Mouse (Mus musculus): ENCODE measurements around the gene Kir3dl2.
"Not testable (repeated sequence)": the region's sequence is repeated elsewhere in the genome, so short reads cannot be mapped to it uniquely, and the experiment has no call there.

Gene Kir3dl2

GRCm38 (mm10) chrX:136543956-136544355 is at the start of gene Kir3dl2:
Gene Kir3dl2 (minus strand): TSS chrX:136544056.
- not testable (repeated sequence) for DNase-seq (ENCODE audit: low spot score in 2 of 2)

- no peak for DNase-seq (ENCODE audit: low spot score in 2 of 2)
These were observed 47.0 kb upstream of the Kir3dl2 start for GRCm38 (mm10) chrX:136590897-136591257.

GRCm38 (mm10) chrX:136590199-136590896 is 46.5 kb upstream of the Kir3dl2 start, which contains the start of gene Tceal3:
Gene Tceal3 (plus strand): TSS chrX:136590842.
- DNase-seq (ENCODE audit: low spot score in 2 of 2): no peak

- no peak for DNase-seq (ENCODE audit: low spot score in 2 of 2)
These were observed 40.8 kb upstream of the Kir3dl2 start for GRCm38 (mm10) chrX:136584617-136585016.

- DNase-seq (ENCODE audit: low spot score in 2 of 2): not testable (repeated sequence)
These were observed 25.2 kb upstream of the Kir3dl2 start for GRCm38 (mm10) chrX:136569094-136569493.

GRCm38 (mm10) chrX:136517699-136518098 is 26.2 kb downstream of the Kir3dl2 start, which contains the start of gene Kir3dl1:
Gene Kir3dl1 (plus strand): TSS chrX:136517999.
- DNase-seq (ENCODE audit: low spot score in 2 of 2): not testable (repeated sequence)
